Mouse (Mus musculus): ENCODE results near the gene Upp1. TPM values are rescaled to one million over a fixed set of nuclear protein-coding genes. Genes with fewer than 3 reads are reported as not detected.

Upp1 gene
- total and polyA plus RNA-seq, 2 experiments from 2014 or later = 63.2 to 65.0 TPM

GRCm38 (mm10) chr11:9159953-9160352 is 42.0 kb downstream of the Upp1 start:
- no peak for ATAC-seq (ENCODE audit: insufficient read depth, low read depth)

DNA sequence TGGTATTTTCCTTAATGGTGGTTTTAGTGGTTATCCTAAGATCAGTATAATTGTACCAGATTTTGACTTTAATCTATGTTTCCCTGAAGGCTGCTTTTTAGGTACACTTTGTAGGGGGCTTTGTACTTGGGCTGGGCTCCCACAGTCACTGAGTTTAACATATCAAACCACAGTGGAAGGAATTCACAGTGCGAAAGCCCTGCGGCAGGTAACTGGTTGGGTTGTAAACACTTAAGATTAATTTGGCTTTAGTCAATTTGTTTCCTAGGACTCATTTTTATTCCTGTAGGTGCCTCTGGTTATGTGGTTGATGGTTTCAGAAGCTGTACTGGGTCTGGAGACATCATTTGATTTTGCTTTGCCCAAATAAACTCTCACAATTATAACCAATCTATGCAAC is 49.4 kb downstream of the Upp1 start:
- 74% methylated on average over 2 of the region's 2 CpGs for WGBS
- Histone ChIP-seq H3K4me1 (ENCODE audit: control insufficient read depth, insufficient read depth) (no peaks in the 10 kb centered on the region), H3K9me3 (replicated peaks; ENCODE audit: control insufficient read depth, low read length) (no peaks in the 10 kb centered on the region), H3K27ac (ENCODE audit: low read depth) (no peak overlapping the region), H3K9ac (replicated peaks; ENCODE audit: low read depth, low read length) (no peak overlapping the region), H3K36me3 (replicated peaks; ENCODE audit: control insufficient read depth, insufficient read depth, low read length) (no peaks in the 10 kb centered on the region), H3K27me3 (ENCODE audit: control insufficient read depth, insufficient read depth, low read length) (no peaks in the 10 kb centered on the region), H3K4me3 (ENCODE audit: low read depth, low read length) (no peak overlapping the region), H3K4me2 (ENCODE audit: low read depth, low read length) (no peak overlapping the region)
- DNase-seq (ENCODE audit: low spot score) (no peak), ATAC-seq (ENCODE audit: insufficient read depth, low read depth) (no peak)
- TF ChIP-seq CTCF (IDR thresholded peaks at IDR 0.05; ENCODE audit: low read depth) (no peak), EP300 (IDR thresholded peaks at IDR 0.05; ENCODE audit: low read depth) (no peak)

More at GRCm38 (mm10) chr11:9159953-9160352, 42.0 kb downstream of the Upp1 start:
- Histone ChIP-seq H3K4me1 (ENCODE audit: control insufficient read depth, insufficient read depth) (0 out of 2 replicates have a peak, but pooled peaks cover 3% of the 10 kb centered on the region), H3K4me3 (ENCODE audit: low read depth, low read length) (no peak overlapping the region), H3K9me3 (replicated peaks; ENCODE audit: control insufficient read depth, low read length) (no peaks in the 10 kb centered on the region), H3K9ac (replicated peaks; ENCODE audit: low read depth, low read length) (no peak overlapping the region), H3K4me2 (ENCODE audit: low read depth, low read length) (no peak overlapping the region), H3K27ac (ENCODE audit: low read depth) (no peak overlapping the region), H3K36me3 (replicated peaks; ENCODE audit: control insufficient read depth, insufficient read depth, low read length) (no peaks in the 10 kb centered on the region), H3K27me3 (ENCODE audit: control insufficient read depth, insufficient read depth, low read length) (no peaks in the 10 kb centered on the region)
- DNase-seq (ENCODE audit: low spot score) = no peak
- WGBS = 34% methylated on average over 3 of the region's 3 CpGs
- no peak for TF ChIP-seq CTCF (IDR thresholded peaks at IDR 0.05; ENCODE audit: low read depth)
- TF ChIP-seq EP300 (IDR thresholded peaks at IDR 0.05; ENCODE audit: low read depth) = no peak

DNA sequence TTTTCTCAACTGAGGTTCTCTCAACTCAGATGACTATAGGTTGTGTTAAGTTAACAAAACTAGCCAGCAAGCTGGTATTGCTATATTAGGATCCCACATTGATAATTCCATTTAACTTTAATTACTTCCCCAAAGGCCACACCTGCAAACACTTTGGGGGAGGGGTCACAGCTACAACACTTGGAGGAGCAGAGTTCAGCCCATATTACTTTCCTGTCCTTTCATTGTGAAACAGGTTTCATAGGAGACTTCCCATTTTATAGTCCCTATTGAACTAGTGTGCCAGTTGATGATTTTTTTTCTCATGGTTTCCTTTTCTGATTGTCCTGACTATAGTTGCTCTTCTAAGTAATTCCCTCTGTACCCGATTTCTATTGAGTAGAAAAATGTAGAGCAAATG is 63.6 kb downstream of the Upp1 start:
- H3K27me3 ChIP-seq (ENCODE audit: control insufficient read depth, insufficient read depth, low read length) = no peaks in the 10 kb centered on the region
- H3K9ac ChIP-seq (replicated peaks; ENCODE audit: low read depth, low read length) = no peak overlapping the region
- WGBS = 68% methylated on average over 1 of the region's 1 CpGs
- DNase-seq (ENCODE audit: low spot score) = no peak
- H3K27ac ChIP-seq (ENCODE audit: low read depth) = no peak overlapping the region
- no peaks in the 10 kb centered on the region for H3K36me3 ChIP-seq (replicated peaks; ENCODE audit: control insufficient read depth, insufficient read depth, low read length)
- H3K4me1 ChIP-seq (ENCODE audit: control insufficient read depth, insufficient read depth) = no peaks in the 10 kb centered on the region
- ATAC-seq (ENCODE audit: insufficient read depth, low read depth) = no peak
- H3K9me3 ChIP-seq (replicated peaks; ENCODE audit: control insufficient read depth, low read length) = no peaks in the 10 kb centered on the region
- TF ChIP-seq CTCF (IDR thresholded peaks at IDR 0.05; ENCODE audit: low read depth) (no peak), EP300 (IDR thresholded peaks at IDR 0.05; ENCODE audit: low read depth) (no peak)
- no peak overlapping the region for H3K4me3 ChIP-seq (ENCODE audit: low read depth, low read length)
- no peak overlapping the region for H3K4me2 ChIP-seq (ENCODE audit: low read depth, low read length)

Other genes with a start within 250 kb of the Upp1 start
- gene Pkd1l1, start 144.8 kb upstream of the Upp1 start, total RNA-seq (2014; rRNA removed; ENCODE audit: low replicate concordance) = not detected in 2 replicates
- gene Pkd1l1, start 144.8 kb upstream of the Upp1 start, polyA plus RNA-seq (2015; fragmentation: Nextera tagmentation; extraction: Ambion mirVana) = 0.01 TPM in 1 of 2 replicates, not detected in the other
- 13.7 and 14.4 TPM in 2 replicates for gene Hus1, start 106.9 kb upstream of the Upp1 start, total RNA-seq (2014; rRNA removed; ENCODE audit: low replicate concordance)
- gene Hus1, start 106.9 kb upstream of the Upp1 start, polyA plus RNA-seq (2015; fragmentation: Nextera tagmentation; extraction: Ambion mirVana) = 8.1 and 8.4 TPM in 2 replicates
- 11.3 and 12.3 TPM in 2 replicates for gene Gm11992, start 69.5 kb upstream of the Upp1 start, total RNA-seq (2014; rRNA removed; ENCODE audit: low replicate concordance)
- 6.5 and 7.7 TPM in 2 replicates for gene Gm11992, start 69.5 kb upstream of the Upp1 start, polyA plus RNA-seq (2015; fragmentation: Nextera tagmentation; extraction: Ambion mirVana)
- 1.9 TPM in 1 of 2 replicates, not detected in the other for gene Sun3, start 69.1 kb upstream of the Upp1 start, total RNA-seq (2014; rRNA removed; ENCODE audit: low replicate concordance)
- gene Sun3, start 69.1 kb upstream of the Upp1 start, polyA plus RNA-seq (2015; fragmentation: Nextera tagmentation; extraction: Ambion mirVana) = 2.3 and 3.0 TPM in 2 replicates
- under 0.01 and 0.04 TPM in 2 replicates for gene Abca13, start 73.8 kb downstream of the Upp1 start, total RNA-seq (2014; rRNA removed; ENCODE audit: low replicate concordance)
- under 0.01 TPM in 2 replicates for gene Abca13, start 73.8 kb downstream of the Upp1 start, polyA plus RNA-seq (2015; fragmentation: Nextera tagmentation; extraction: Ambion mirVana)

All from heart, postnatal 0 days (tissue).